Mouse (Mus musculus) forebrain, postnatal 0 days (tissue): Measurements from ENCODE around the gene Arfgef2. TPM values are rescaled to one million over a fixed set of nuclear protein-coding genes. Genes with fewer than 3 reads are reported as not detected.
A peak's percentile ranks its signal among the peaks of the same experiment; 100 is the strongest.
"Not testable (repeated sequence)": the region's sequence is repeated elsewhere in the genome, so short reads cannot be mapped to it uniquely, and the experiment has no call there.

Source experiments
- ATAC-seq: fragments of 200-750 bp; cut with Nextera tagmentation; 2 replicates; pipeline ENCODE4 v1.8.0; 2017; ENCODE audit warnings: mild to moderate bottlenecking, moderate library complexity
- DNase-seq: peaks from one replicate; pipeline ENCODE4 v3.0.0-alpha.2; 2015
- H3K27ac ChIP-seq: fragments of 300-500 bp; sonication (generic); 2 replicates; pipeline ENCODE4 v1.5.1; 2014; ENCODE audit warnings: low read depth, mild to moderate bottlenecking, antibody characterized with exemption, low read length, moderate library complexity, mixed read lengths
- H3K27me3 ChIP-seq: fragments of 300-500 bp; sonication (generic); 2 replicates; pipeline ENCODE4 v1.6.1; 2014; ENCODE audit warnings: mild to moderate bottlenecking, low read length, mixed read lengths; ENCODE audit not compliant: insufficient read depth
- H3K36me3 ChIP-seq: fragments of 300-500 bp; sonication (generic); 2 replicates; pipeline ENCODE4 v1.6.1; 2014; ENCODE audit warnings: mild to moderate bottlenecking, moderate library complexity; ENCODE audit not compliant: insufficient read depth
- H3K4me1 ChIP-seq: fragments of 300-500 bp; sonication (generic); 2 replicates; pipeline ENCODE4 v1.6.1; 2014; ENCODE audit warnings: antibody characterized with exemption; ENCODE audit not compliant: insufficient read depth
- H3K4me2 ChIP-seq: fragments of 300-500 bp; sonication (generic); 2 replicates; pipeline ENCODE4 v1.6.1; 2014; ENCODE audit warnings: low read depth, mild to moderate bottlenecking, moderate library complexity
- H3K4me3 ChIP-seq: fragments of 300-500 bp; sonication (generic); 2 replicates; pipeline ENCODE4 v1.5.1; 2014; ENCODE audit warnings: low read depth, low read length, mixed read lengths
- H3K9ac ChIP-seq: fragments of 300-500 bp; sonication (generic); 2 replicates; pipeline ENCODE4 v1.6.1; 2014; ENCODE audit warnings: mild to moderate bottlenecking
- H3K9me3 ChIP-seq: fragments of 300-500 bp; sonication (generic); 2 replicates; pipeline ENCODE4 v1.6.1; 2016; ENCODE audit warnings: low read length
- CTCF ChIP-seq: sonication (generic); IDR thresholded peaks from 2 replicates; pipeline ENCODE4 v1.5.1; 2016; ENCODE audit warnings: antibody characterized with exemption, control low read depth, low read depth
- WGBS: fragments of 180-500 bp; shearing (Covaris S2); extraction: QIAGEN DNeasy Blood & Tissue Kit; methylation state at CpG from one replicate; pipeline ENCODE4 v1.1.7; 2014; 5-methylcytosine and 5-hydroxymethylcytosine counted together
- polyA plus RNA-seq: library from polyadenylated mRNA; unstranded; fragments of >200 nt; fragmentation: Nextera tagmentation; extraction: Ambion mirVana; gene quantifications from 2 replicates; pipeline ENCODE4 v1.2.1, GENCODE M21; 2015
- total RNA-seq: library from RNA; depleted of rRNA; stranded (reverse); fragments of >200 nt; gene quantifications from 2 replicates; pipeline ENCODE4 v1.2.3, GENCODE M21; 2014

Gene Arfgef2
- total and polyA plus RNA-seq, 2 experiments from 2014 or later: 3.0 to 29.5 TPM

DNA sequence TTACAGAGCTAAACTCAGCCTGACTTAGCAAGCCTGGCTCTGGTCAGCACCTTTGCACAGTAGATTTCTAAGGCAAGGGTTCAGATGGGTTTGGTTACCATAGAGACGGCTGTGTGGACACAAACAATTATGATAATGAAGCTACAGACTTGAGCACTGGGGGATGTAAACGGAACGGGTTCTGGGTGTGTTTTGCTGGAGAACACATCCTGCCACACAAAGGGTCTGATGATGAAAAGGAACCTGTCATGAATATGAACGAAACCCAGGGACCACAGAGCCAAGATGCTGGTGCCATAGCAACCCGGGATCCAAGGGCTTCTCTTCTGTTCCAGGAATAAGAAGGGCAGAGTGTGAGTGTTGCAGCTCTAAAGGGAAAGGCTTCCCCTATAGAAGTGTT lies 13.0 kb upstream of the Arfgef2 start, which contains the start of gene Trp53rkb:
TSS of gene Trp53rkb (plus strand) at position 177 of the 400 bp plus-strand sequence.
- H3K4me3 ChIP-seq: peak within 1 kb of the TSS; percentile 61
- H3K9ac ChIP-seq: peak within 1 kb of the TSS; percentile 69
- peaks cover 15% of the 10 kb centered on the region; the same call in 1 of the 2 replicates for H3K4me1 ChIP-seq
- H3K27ac ChIP-seq: peak within 1 kb of the TSS; percentile 70
- DNase-seq: peak; percentile 59
- no peak for TF ChIP-seq CTCF
- peak within 1 kb of the TSS; percentile 68 for H3K4me2 ChIP-seq
- H3K27me3 ChIP-seq: no peaks in the 10 kb centered on the region
- peak; percentile 74 for ATAC-seq
- H3K36me3 ChIP-seq: peaks cover 14% of the 10 kb centered on the region
- H3K9me3 ChIP-seq: no peaks in the 10 kb centered on the region
- WGBS: 14% methylated on average over 5 of the region's 5 CpGs

DNA sequence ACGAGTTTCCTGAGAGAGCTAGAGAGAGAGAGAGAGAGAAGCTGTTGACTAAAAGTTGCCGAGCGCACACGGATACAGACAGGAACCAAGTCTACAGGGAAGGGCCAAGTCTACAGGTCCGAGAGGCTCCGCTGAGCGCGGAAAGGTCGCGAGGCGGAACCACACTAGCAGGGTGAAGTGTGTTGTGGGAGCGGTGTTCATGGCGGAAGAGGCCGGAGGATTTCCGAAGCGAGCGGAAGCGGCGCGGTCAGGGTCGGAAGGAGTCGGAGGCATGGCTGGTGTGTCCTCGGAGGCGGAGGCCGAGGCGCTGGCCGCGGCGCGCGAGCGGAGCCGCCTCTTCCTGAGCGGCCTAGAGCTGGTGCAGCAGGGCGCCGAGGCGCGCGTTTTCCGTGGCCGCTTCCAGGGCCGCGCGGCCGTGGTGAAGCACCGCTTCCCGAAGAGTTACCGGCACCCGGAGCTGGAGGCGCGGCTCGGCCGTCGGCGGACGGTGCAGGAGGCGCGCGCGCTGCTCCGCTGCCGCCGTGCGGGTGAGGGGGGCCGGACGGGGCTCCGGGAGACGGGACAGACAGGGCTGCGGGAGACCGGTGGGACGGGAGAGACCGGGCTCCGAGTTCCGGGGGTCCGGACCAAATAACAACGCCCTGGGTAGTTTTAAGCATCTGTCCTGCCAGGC lies 11.7 kb upstream of the Arfgef2 start:
- under 1% methylated on average over 71 of the region's 76 CpGs for WGBS
- Histone ChIP-seq H3K36me3 (peaks cover 26% of the 10 kb centered on the region), H3K9ac (peak overlapping the region; percentile 69), H3K27ac (peak overlapping the region; percentile 42), H3K4me2 (peak overlapping the region; percentile 68), H3K4me3 (peak overlapping the region; percentile 61), H3K4me1 (peaks cover 15% of the 10 kb centered on the region; the same call in 1 of the 2 replicates)
- H3K27me3 ChIP-seq, H3K9me3 ChIP-seq: not testable (repeated sequence)
- peak; percentile 95 for ATAC-seq
- peak; percentile 85 for DNase-seq

DNA sequence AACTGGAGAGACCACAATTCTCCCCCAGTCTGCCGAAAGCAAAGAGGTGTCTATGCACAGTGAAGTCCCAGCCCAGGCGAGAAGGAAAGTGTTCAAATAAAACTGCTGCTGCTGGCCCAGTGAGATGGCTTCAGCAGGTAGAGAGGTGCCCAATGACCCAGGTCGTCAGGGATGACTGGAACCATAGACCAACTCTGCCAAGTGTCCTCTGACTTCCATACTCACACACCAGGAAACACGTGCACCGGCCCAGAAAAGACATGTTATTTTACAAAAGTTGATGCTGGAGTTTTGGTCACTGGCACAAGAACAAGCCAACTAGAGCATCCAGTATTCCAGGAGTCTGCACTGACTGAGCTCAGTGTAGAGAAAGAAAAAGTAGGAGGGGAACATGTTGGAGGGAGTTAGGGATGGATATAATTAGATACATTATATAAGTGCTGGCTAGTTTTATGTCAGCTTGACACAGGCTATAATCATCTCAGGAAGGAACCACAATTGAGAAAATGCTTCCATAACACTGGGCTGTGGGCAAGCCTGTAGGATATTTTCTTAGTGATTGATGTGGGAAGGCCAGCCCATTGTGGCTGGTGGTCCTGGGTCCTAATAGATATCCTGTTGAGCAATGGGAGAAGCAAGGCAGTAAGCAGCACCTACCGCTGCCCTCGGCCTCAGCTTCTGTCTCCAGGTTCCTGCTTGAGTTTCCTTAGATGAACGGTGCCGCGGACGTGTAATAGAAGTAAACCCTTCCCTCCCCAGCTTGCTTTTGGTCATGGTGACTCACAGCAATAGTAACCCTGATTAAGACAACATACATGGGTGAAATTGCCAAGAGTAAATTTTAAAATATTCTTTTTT lies 5.5 kb upstream of the Arfgef2 start:
- 82% methylated on average over 11 of the region's 11 CpGs for WGBS

DNA sequence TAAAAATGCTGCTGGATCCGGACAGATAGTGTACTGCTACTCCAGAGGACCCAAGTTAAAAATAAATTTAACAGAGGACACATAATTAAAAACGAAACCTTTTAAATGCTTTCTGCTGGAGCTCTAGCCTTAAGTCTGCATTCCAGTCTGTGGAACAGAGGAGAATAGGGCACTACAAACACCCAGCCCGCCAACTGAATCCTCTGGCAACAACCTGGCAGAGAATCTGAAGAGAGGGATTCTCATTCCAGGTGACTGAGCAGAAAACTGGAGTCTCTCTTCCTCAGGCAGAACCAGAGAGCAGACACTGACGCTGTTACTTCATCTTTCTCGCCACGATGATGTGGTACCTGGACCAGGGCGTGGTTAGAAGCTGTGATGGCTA lies 4.9 kb upstream of the Arfgef2 start:
- Histone ChIP-seq H3K9me3 (no peaks in the 10 kb centered on the region), H3K27me3 (no peaks in the 10 kb centered on the region), H3K36me3 (peaks cover 29% of the 10 kb centered on the region), H3K27ac (no peak overlapping the region), H3K9ac (no peak overlapping the region), H3K4me1 (no peaks in the 10 kb centered on the region), H3K4me3 (no peak overlapping the region), H3K4me2 (no peak overlapping the region)
- DNase-seq (no peak), ATAC-seq (no peak)
- TF ChIP-seq CTCF: no peak
- 86% methylated on average over 7 of the region's 7 CpGs for WGBS

More for the DNA sequence above, 5.5 kb upstream of the Arfgef2 start:
- H3K9ac ChIP-seq: no peak overlapping the region
- peaks cover 29% of the 10 kb centered on the region for H3K36me3 ChIP-seq
- no peaks in the 10 kb centered on the region for H3K27me3 ChIP-seq
- no peak overlapping the region for H3K4me2 ChIP-seq
- H3K4me1 ChIP-seq: no peaks in the 10 kb centered on the region
- no peaks in the 10 kb centered on the region for H3K9me3 ChIP-seq
- no peak overlapping the region for H3K27ac ChIP-seq
- TF ChIP-seq CTCF: no peak
- DNase-seq (no peak), ATAC-seq (no peak)
- H3K4me3 ChIP-seq: no peak overlapping the region

DNA sequence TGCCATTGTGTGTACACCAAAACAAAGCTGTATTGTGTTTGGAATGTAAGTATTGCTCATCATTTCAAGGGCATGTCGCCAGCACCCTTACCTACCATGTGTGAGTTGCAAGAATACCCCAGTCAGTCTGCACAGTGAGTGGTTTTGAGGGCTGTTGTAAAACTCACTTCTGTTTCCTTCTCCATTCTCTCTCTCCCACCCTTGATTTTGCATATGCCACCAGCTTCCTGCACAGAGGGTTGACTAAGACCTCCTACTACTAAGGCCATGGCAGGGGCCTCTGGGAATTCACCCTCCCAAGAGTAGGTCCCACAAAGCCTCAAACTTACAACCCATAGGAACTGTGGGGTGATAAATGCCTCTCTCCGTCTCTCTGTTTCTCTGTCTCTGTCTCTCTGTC lies 4.0 kb upstream of the Arfgef2 start:
- Histone ChIP-seq H3K4me3 (no peak overlapping the region), H3K27ac (no peak overlapping the region), H3K9ac (no peak overlapping the region), H3K36me3 (peaks cover 25% of the 10 kb centered on the region), H3K4me1 (peaks cover 3% of the 10 kb centered on the region), H3K9me3 (no peaks in the 10 kb centered on the region), H3K27me3 (no peaks in the 10 kb centered on the region), H3K4me2 (no peak overlapping the region)
- WGBS: 82% methylated on average over 2 of the region's 2 CpGs
- ATAC-seq (no peak), DNase-seq (no peak)
- TF ChIP-seq CTCF: no peak

DNA sequence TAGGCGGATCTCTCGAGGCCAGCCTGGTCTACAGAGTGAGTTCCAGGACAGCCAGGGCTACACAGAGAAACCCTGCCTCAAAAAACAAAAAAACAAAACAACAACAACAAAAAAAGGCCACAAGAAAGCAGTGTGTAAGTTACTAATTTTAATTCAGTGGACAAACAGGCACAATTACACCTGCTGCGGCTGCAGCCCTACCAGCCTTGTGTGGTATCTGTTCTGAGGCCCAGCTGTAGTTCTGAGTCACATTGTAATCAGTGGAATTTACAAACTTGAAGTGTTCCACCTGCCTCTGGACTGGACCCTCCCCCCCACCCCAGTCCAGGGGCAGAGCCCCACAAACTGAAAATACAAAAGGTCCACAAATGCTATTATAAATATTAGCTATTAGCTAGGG lies 2.1 kb upstream of the Arfgef2 start:
- peaks cover 8% of the 10 kb centered on the region for H3K4me1 ChIP-seq
- no peak overlapping the region for H3K27ac ChIP-seq
- H3K9ac ChIP-seq: no peak overlapping the region
- TF ChIP-seq CTCF: no peak
- H3K4me3 ChIP-seq: no peak overlapping the region
- no peak overlapping the region for H3K4me2 ChIP-seq
- DNase-seq (no peak), ATAC-seq (no peak)
- 85% methylated on average over 3 of the region's 3 CpGs for WGBS
- no peaks in the 10 kb centered on the region for H3K9me3 ChIP-seq
- peaks cover 6% of the 10 kb centered on the region for H3K36me3 ChIP-seq
- H3K27me3 ChIP-seq: no peaks in the 10 kb centered on the region

DNA sequence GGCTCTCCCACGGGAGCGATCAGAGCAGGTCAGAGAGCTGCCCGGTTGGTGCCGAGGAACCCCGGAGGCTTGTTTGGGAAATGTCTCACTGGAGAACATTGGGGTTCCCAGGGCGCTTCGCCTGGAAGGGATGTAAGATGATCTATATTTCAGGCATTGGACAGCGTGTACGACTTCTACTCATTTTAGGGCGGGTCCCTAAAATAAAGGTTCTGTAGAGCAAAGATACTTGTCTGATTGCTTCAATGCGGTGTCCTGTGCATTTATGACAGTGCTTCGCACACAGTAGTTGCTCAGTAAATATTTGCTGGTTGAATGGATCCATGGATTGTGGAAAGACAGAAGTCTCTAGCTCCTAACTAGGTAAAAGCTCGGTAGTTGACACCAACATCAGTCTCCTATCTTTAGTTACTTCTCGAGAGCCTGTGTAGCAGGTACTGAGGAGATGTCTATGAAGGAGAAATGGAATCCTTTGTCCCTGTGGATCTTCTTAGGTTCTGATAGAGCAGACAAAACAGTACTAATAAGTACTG lies 851 bp downstream of the Arfgef2 start:
- Histone ChIP-seq H3K4me2 (peak overlapping the region; percentile 89), H3K4me3 (peak overlapping the region; percentile 71), H3K4me1 (peaks cover 8% of the 10 kb centered on the region), H3K9ac (peak overlapping the region; percentile 80; the same call in 1 of the 2 replicates), H3K36me3 (no peaks in the 10 kb centered on the region), H3K9me3 (no peaks in the 10 kb centered on the region), H3K27ac (peak overlapping the region; percentile 72; the same call in 1 of the 2 replicates), H3K27me3 (no peaks in the 10 kb centered on the region)
- WGBS: 27% methylated on average over 14 of the region's 14 CpGs
- no peak; the same call in 1 of the 2 replicates for ATAC-seq
- no peak for TF ChIP-seq CTCF
- no peak for DNase-seq
